Mouse (Mus musculus) liver, postnatal 0 days (tissue): Measurements from ENCODE around the gene Nmnat2. TPM values are rescaled to one million over a fixed set of nuclear protein-coding genes. Genes with fewer than 3 reads are reported as not detected.
A peak's percentile ranks its signal among the peaks of the same experiment; 100 is the strongest.

Experiments
- ATAC-seq: fragments of 200-750 bp; cut with Nextera tagmentation; 2 replicates; pipeline ENCODE4 v1.8.0; 2017; ENCODE audit warnings: mild to moderate bottlenecking, moderate library complexity
- DNase-seq: peaks from one replicate; pipeline ENCODE4 v3.0.0-alpha.2; 2016
- H3K27ac ChIP-seq: fragments of 300-500 bp; sonication (generic); 2 replicates; pipeline ENCODE4 v1.5.1; 2014; ENCODE audit warnings: antibody characterized with exemption, moderate library complexity, mild to moderate bottlenecking, low read depth
- H3K27me3 ChIP-seq: fragments of 300-500 bp; sonication (generic); 2 replicates; pipeline ENCODE4 v1.6.1; 2014; ENCODE audit warnings: low read length, control low read depth, mixed read lengths; ENCODE audit not compliant: insufficient read depth
- H3K36me3 ChIP-seq: fragments of 300-500 bp; sonication (generic); replicated peaks from 2 replicates; pipeline ENCODE4 v1.6.1; 2014; ENCODE audit warnings: mild to moderate bottlenecking, control low read depth, low read length, moderate library complexity, mixed read lengths; ENCODE audit not compliant: insufficient read depth
- H3K4me1 ChIP-seq: fragments of 300-500 bp; sonication (generic); 2 replicates; pipeline ENCODE4 v1.6.1; 2014; ENCODE audit warnings: antibody characterized with exemption, mild to moderate bottlenecking, control low read depth; ENCODE audit not compliant: insufficient read depth
- H3K4me2 ChIP-seq: fragments of 300-500 bp; sonication (generic); 2 replicates; pipeline ENCODE4 v1.6.1; 2014; ENCODE audit warnings: low read depth, mild to moderate bottlenecking, low read length, moderate library complexity, mixed read lengths
- H3K4me3 ChIP-seq: fragments of 300-500 bp; sonication (generic); 2 replicates; pipeline ENCODE4 v1.5.1; 2014; ENCODE audit warnings: low read depth, low read length
- H3K9ac ChIP-seq: fragments of 300-500 bp; sonication (generic); replicated peaks from 2 replicates; pipeline ENCODE4 v1.6.1; 2014; ENCODE audit warnings: mild to moderate bottlenecking, moderate library complexity
- H3K9me3 ChIP-seq: fragments of 300-500 bp; sonication (generic); 2 replicates; pipeline ENCODE4 v1.6.1; 2016; ENCODE audit warnings: mild to moderate bottlenecking, control low read depth, low read length, mixed read lengths
- CTCF ChIP-seq: sonication (generic); IDR thresholded peaks from 2 replicates; pipeline ENCODE4 v1.5.1; 2016; ENCODE audit warnings: antibody characterized with exemption, low read depth
- EP300 ChIP-seq: IDR thresholded peaks from 2 replicates; pipeline ENCODE4 v1.6.1; 2016; ENCODE audit warnings: antibody characterized with exemption, low read depth, mild to moderate bottlenecking
- WGBS: fragments of 180-500 bp; shearing (Covaris S2); extraction: QIAGEN DNeasy Blood & Tissue Kit; methylation state at CpG from one replicate; pipeline ENCODE4 v1.1.7; 2014; ENCODE audit not compliant: insufficient replicate concordance; 5-methylcytosine and 5-hydroxymethylcytosine counted together
- polyA plus RNA-seq: library from polyadenylated mRNA; unstranded; fragments of >200 nt; fragmentation: Nextera tagmentation; extraction: Ambion mirVana; gene quantifications from 2 replicates; pipeline ENCODE4 v1.2.1, GENCODE M21; 2015

Nmnat2 gene
- polyA plus RNA-seq, 1 experiment from 2014 or later, result 0.09 TPM

DNA sequence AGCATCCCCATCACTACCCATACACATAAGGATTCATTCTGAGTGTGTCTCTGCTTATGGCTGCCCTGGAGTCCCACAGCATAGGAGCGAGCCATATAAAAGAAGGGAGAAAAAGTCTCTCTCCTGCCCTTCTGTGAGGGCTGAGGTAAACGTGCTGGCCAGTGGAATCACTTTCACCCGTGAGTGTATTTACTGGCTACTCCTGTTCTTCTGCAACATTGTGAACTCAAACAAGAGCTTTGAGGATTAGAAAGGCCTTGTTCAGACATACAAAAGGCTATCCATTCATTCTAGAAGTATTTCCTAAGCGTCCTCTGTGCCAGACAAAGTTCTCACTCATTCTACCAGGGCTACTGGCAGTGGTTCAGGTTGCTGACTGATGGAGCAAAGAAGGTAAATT lies 156.8 kb downstream of the Nmnat2 start:
- Histone ChIP-seq H3K27me3 (no peaks in the 10 kb centered on the region), H3K9ac (no peak overlapping the region), H3K27ac (no peak overlapping the region), H3K4me1 (no peaks in the 10 kb centered on the region), H3K9me3 (no peaks in the 10 kb centered on the region), H3K36me3 (no peaks in the 10 kb centered on the region), H3K4me3 (no peak overlapping the region), H3K4me2 (no peak overlapping the region)
- no peak for ATAC-seq
- TF ChIP-seq CTCF (no peak), EP300 (no peak)
- DNase-seq, result no peak
- WGBS, result 64% methylated on average over 4 of the region's 4 CpGs

DNA sequence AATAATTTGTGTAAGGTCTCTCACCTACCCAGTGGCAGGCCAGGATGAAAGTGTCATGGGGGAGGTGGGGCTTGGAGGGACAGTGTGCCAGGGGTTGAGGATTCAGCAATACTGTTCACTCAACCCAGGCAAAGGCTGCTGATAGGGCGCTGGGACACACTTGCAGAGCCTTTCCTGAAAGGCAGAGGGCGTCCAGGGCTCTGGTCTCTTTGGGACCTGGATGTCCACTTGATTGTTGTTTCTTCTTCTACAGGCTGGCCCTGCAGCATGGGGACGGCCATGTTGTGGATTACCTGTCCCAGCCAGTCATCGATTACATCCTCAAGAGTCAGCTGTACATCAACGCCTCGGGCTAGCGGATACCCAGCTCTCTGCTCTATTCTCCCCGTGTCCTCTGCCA lies 160.5 kb downstream of the Nmnat2 start:
- Histone ChIP-seq H3K27ac (no peak overlapping the region), H3K9ac (no peak overlapping the region), H3K4me2 (no peak overlapping the region), H3K27me3 (no peaks in the 10 kb centered on the region), H3K4me1 (no peaks in the 10 kb centered on the region), H3K9me3 (no peaks in the 10 kb centered on the region), H3K36me3 (no peaks in the 10 kb centered on the region), H3K4me3 (no peak overlapping the region)
- DNase-seq, result no peak
- WGBS, result 75% methylated on average over 8 of the region's 8 CpGs
- ATAC-seq, result no peak
- TF ChIP-seq EP300 (no peak), CTCF (peak; percentile 28; the same call in 1 of the 2 replicates)

DNA sequence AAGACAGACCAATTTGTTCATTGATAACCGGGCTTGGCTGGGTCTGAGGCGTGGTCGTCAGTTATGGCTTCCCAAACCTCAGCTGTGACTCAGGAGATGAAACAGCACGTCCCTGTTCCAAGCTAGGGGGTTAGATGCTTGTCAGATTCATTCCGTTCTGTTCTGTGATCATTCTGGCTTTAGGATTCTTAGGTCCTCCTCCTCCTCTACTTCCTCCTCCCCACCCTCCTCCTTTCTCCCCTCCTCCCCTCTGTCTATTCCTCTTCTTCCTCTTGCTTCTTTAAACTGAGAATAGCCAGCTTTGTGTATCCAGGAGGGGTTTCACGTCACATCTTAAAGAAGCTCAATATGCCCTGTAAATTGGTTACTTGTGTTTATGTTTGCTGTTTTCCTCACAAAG lies 165.8 kb downstream of the Nmnat2 start:
- no peak for TF ChIP-seq CTCF
- TF ChIP-seq EP300, result no peak
- H3K4me1 ChIP-seq, result no peaks in the 10 kb centered on the region
- ATAC-seq, result no peak
- H3K27me3 ChIP-seq, result no peaks in the 10 kb centered on the region
- no peak overlapping the region for H3K4me3 ChIP-seq
- no peaks in the 10 kb centered on the region for H3K36me3 ChIP-seq
- DNase-seq, result no peak
- 52% methylated on average over 6 of the region's 6 CpGs for WGBS
- no peaks in the 10 kb centered on the region for H3K9me3 ChIP-seq
- H3K27ac ChIP-seq, result no peak overlapping the region
- no peak overlapping the region for H3K4me2 ChIP-seq
- H3K9ac ChIP-seq, result no peak overlapping the region

DNA sequence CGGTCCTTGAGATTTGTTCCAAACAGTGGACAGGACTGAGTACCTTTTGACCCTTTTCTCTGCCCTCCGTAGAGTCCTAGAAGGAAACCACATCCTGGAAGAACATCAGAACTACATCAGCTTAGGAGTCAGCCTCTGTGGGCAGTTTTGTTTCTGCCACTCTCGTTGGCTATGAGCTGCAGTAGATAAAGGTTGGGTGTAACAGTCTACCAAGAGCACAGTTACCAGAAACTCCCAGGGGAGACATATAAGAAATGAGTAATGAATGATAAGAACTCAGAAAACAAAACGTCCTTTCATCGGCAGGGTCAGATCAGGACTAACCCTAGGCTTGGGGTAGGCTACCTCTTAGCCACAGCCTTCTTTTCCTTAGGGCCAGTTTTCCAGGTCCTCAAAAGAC lies 166.5 kb downstream of the Nmnat2 start:
- Histone ChIP-seq H3K9ac (no peak overlapping the region), H3K4me2 (no peak overlapping the region), H3K27ac (no peak overlapping the region), H3K4me1 (no peaks in the 10 kb centered on the region), H3K27me3 (no peaks in the 10 kb centered on the region), H3K36me3 (no peaks in the 10 kb centered on the region), H3K9me3 (no peaks in the 10 kb centered on the region), H3K4me3 (no peak overlapping the region)
- WGBS, result 49% methylated on average over 5 of the region's 5 CpGs
- ATAC-seq (no peak), DNase-seq (no peak)
- TF ChIP-seq CTCF, result no peak
- no peak for TF ChIP-seq EP300

DNA sequence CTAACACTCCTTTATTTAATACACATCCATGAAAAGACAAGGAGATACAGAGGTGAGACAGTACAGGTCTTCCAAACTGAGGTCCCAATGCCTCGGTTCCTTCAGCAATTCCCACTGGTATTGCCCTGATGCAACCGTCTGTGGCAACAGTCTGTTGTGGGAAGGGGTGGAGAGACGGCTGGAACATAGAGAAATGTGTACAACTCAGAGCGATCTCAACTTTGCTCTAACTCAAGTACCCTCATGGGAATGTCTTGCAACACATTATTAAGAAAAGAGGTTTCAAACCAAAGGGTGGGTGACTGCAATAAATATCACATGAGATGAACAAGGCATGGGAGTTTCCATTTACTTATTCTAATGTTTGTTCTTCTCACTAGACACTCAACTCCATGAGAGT lies 168.0 kb downstream of the Nmnat2 start:
- Histone ChIP-seq H3K9me3 (no peaks in the 10 kb centered on the region), H3K4me2 (no peak overlapping the region), H3K27me3 (no peaks in the 10 kb centered on the region), H3K9ac (no peak overlapping the region), H3K27ac (no peak overlapping the region), H3K36me3 (no peaks in the 10 kb centered on the region), H3K4me3 (no peak overlapping the region), H3K4me1 (no peaks in the 10 kb centered on the region)
- WGBS, result 69% methylated on average over 4 of the region's 4 CpGs
- no peak for TF ChIP-seq EP300
- DNase-seq, result no peak
- ATAC-seq, result no peak

DNA sequence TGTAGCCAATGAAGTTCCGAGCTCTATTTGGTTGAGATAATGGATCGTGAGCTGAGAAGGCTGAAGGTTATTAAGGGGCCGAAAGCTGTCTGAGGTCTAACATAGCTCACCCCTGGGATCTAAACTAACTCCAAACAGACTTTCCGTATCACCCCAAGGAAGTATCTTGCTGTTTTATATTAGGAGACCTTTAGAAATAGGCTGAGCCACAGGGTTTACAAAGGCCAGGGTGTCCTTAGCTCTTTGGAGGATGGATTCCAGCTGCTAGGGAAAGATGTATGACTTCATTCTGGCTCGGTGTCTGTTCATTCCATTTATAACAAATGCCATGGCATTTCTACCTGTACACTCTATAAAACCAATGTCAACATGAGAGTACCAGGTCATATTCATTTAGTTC lies 169.7 kb downstream of the Nmnat2 start:
- Histone ChIP-seq H3K9me3 (no peaks in the 10 kb centered on the region), H3K4me1 (no peaks in the 10 kb centered on the region), H3K27ac (no peak overlapping the region), H3K9ac (no peak overlapping the region), H3K4me2 (no peak overlapping the region), H3K36me3 (no peaks in the 10 kb centered on the region), H3K27me3 (no peaks in the 10 kb centered on the region), H3K4me3 (no peak overlapping the region)
- ATAC-seq (no peak), DNase-seq (no peak)
- TF ChIP-seq CTCF, result no peak
- TF ChIP-seq EP300, result no peak
- 83% methylated on average over 5 of the region's 5 CpGs for WGBS
